Comparison of ENCODE assay signal across 22 mouse cellular contexts in genomic region chr7:119333102-119333501, GRCm38 (mm10).
"Had no signal": no experiment of that assay in that cellular context is flagged by ENCODE, and none has a peak within 500 bp of the region (broad histone marks: within the 10 kb centered on the region; RNA-seq: fewer than 3 reads in every experiment).

No protein-coding gene starts in this region.

- H3K9ac ChIP-seq: heart, embryonic 12.5 days; hindbrain, embryonic 13.5 days; hindbrain, embryonic 15.5 days; kidney, embryonic 15.5 days; limb, embryonic 12.5 days had no signal

- H3K27ac ChIP-seq: gastrocnemius, adult 2 months; heart, embryonic 10.5 days; hindbrain, embryonic 13.5 days; hindbrain, embryonic 15.5 days; hindbrain, postnatal 0 days; kidney, embryonic 15.5 days; kidney, postnatal 0 days; layer of hippocampus, adult 2 months; left cerebral cortex, adult 2 months; limb, embryonic 10.5 days; limb, embryonic 12.5 days had no signal

- H3K27me3 ChIP-seq: heart, embryonic 12.5 days; hindbrain, embryonic 13.5 days; hindbrain, embryonic 15.5 days; kidney, embryonic 15.5 days; limb, embryonic 12.5 days had no signal

- H3K4me3 ChIP-seq: gastrocnemius, adult 2 months; heart, embryonic 10.5 days; heart, embryonic 12.5 days; hindbrain, embryonic 13.5 days; hindbrain, embryonic 15.5 days; kidney, embryonic 15.5 days; layer of hippocampus, adult 2 months; left cerebral cortex, adult 2 months; limb, embryonic 10.5 days; limb, embryonic 12.5 days had no signal

- H3K9me3 ChIP-seq: heart, embryonic 10.5 days; heart, embryonic 12.5 days; hindbrain, embryonic 13.5 days; hindbrain, embryonic 15.5 days; kidney, embryonic 15.5 days; limb, embryonic 10.5 days; limb, embryonic 12.5 days had no signal

- H3K4me2 ChIP-seq: heart, embryonic 12.5 days; hindbrain, embryonic 13.5 days; hindbrain, embryonic 15.5 days; kidney, embryonic 15.5 days; limb, embryonic 12.5 days had no signal

- H3K36me3 ChIP-seq: heart, embryonic 10.5 days; heart, embryonic 12.5 days; hindbrain, embryonic 13.5 days; hindbrain, embryonic 15.5 days; kidney, embryonic 15.5 days; limb, embryonic 10.5 days; limb, embryonic 12.5 days had no signal

- ATAC-seq: forebrain, embryonic 16.5 days; hindbrain, postnatal 0 days; intestine, embryonic 16.5 days had no signal

- DNase-seq: gastrocnemius, adult 2 months; gastrocnemius, postnatal 10 days; gastrocnemius, postnatal 25 days; heart, adult 18-20 months; heart, postnatal 10 days; heart, postnatal 36 days; kidney, postnatal 14 days; kidney, postnatal 36 days; liver had no signal

- H3K4me1 ChIP-seq: heart, embryonic 10.5 days; heart, embryonic 12.5 days; kidney, embryonic 15.5 days; limb, embryonic 10.5 days had no signal
